15 mouse cellular contexts compared by ENCODE assay signal in the genomic region with DNA sequence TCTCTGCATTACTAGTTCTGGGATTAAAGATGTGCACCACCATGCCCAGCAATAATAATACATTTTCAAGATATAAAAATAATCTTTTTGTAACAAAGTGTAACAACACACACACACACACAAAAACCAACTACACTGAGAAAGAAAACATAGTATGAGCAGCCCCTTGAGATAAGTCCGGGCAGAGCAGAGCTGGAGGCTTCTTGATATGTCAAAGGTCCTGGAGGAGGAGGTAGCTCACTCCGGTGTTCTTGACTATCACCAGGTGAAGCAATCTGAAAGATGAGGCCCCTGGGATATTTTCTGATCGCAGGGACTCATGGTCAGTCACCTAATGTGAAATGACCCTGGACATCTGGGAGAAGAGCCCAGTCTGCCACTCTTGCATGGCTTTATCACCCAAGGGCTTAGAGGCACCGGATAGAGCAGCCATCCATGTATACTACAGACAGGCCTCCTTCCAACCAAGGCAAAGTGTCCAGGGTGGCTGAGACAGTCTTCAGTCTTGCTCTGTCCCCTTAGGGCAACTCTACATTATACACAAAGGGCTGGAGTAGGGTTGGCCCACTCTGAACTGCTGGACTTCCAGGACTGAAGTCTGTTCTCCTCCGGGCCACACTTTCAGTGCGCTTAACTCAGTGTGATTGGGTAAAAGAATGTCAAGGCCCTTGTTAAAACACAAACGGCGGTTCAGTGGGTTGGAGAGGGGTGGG. TPM values are rescaled to one million over a fixed set of nuclear protein-coding genes. Genes with fewer than 3 reads are reported as not detected.
DNase-seq lines count a peak whose midpoint lies in the region; ATAC-seq lines count a peak whose summit lies in the region.
"Had no signal": no experiment of that assay in that cellular context is flagged by ENCODE, and none has a peak within 500 bp of the region (broad histone marks: within the 10 kb centered on the region; RNA-seq: fewer than 3 reads in every experiment).

No protein-coding gene starts in this region.

- no peaks in the 10 kb centered on the region for H3K27me3 ChIP-seq in midbrain, embryonic 10.5 days (ENCODE audit: low read depth, poor library complexity, severe bottlenecking)
- H3K27me3 ChIP-seq in midbrain, embryonic 15.5 days (replicated peaks): no peaks in the 10 kb centered on the region
- H3K27me3 ChIP-seq in limb, embryonic 13.5 days: no peaks in the 10 kb centered on the region
- H3K27me3 ChIP-seq in stomach, embryonic 16.5 days (ENCODE audit: control insufficient read depth, insufficient read depth, low read length): no peaks in the 10 kb centered on the region
- H3K27me3 ChIP-seq: forebrain, embryonic 13.5 days had no signal

- no peaks in the 10 kb centered on the region for H3K9me3 ChIP-seq in midbrain, embryonic 10.5 days (replicated peaks)
- no peaks in the 10 kb centered on the region for H3K9me3 ChIP-seq in midbrain, embryonic 15.5 days
- H3K9me3 ChIP-seq in limb, embryonic 13.5 days: no peaks in the 10 kb centered on the region
- H3K9me3 ChIP-seq in stomach, embryonic 16.5 days (replicated peaks; ENCODE audit: control insufficient read depth, low read length): no peaks in the 10 kb centered on the region
- H3K9me3 ChIP-seq: forebrain, embryonic 13.5 days had no signal

- 0 out of 2 replicates have a peak overlapping the region, but pooled peaks have one; percentile 57 for H3K27ac ChIP-seq in midbrain, embryonic 10.5 days (replicated peaks)
- no peak overlapping the region for H3K27ac ChIP-seq in midbrain, embryonic 15.5 days
- H3K27ac ChIP-seq in limb, embryonic 13.5 days: peak overlapping the region; percentile 67
- peak overlapping the region; percentile 83 for H3K27ac ChIP-seq in stomach, embryonic 16.5 days (ENCODE audit: low read length)
- H3K27ac ChIP-seq: forebrain, embryonic 13.5 days had no signal

- H3K4me3 ChIP-seq in midbrain, embryonic 10.5 days: no peak overlapping the region
- no peak overlapping the region for H3K4me3 ChIP-seq in midbrain, embryonic 15.5 days
- H3K4me3 ChIP-seq in limb, embryonic 13.5 days: no peak overlapping the region
- no peak overlapping the region for H3K4me3 ChIP-seq in stomach, embryonic 16.5 days (replicated peaks; ENCODE audit: low read length)
- H3K4me3 ChIP-seq: forebrain, embryonic 13.5 days had no signal

- no peaks in the 10 kb centered on the region for H3K36me3 ChIP-seq in midbrain, embryonic 10.5 days
- no peaks in the 10 kb centered on the region for H3K36me3 ChIP-seq in midbrain, embryonic 15.5 days (replicated peaks)
- H3K36me3 ChIP-seq in limb, embryonic 13.5 days: no peaks in the 10 kb centered on the region
- no peaks in the 10 kb centered on the region for H3K36me3 ChIP-seq in stomach, embryonic 16.5 days (ENCODE audit: control insufficient read depth, insufficient read depth, low read length)

- H3K9ac ChIP-seq in midbrain, embryonic 15.5 days: no peak overlapping the region
- H3K9ac ChIP-seq in limb, embryonic 13.5 days: no peak overlapping the region
- H3K9ac ChIP-seq in stomach, embryonic 16.5 days (ENCODE audit: low read length): no peak overlapping the region
- H3K9ac ChIP-seq: forebrain, embryonic 13.5 days had no signal

- intact Hi-C loops in gastrocnemius, postnatal 14 days (cut with DNase I; ENCODE audit: low total_unique reads): no loop called here

- DNase-seq in adrenal gland, postnatal 10 days: peak; percentile 37
- DNase-seq in adrenal gland, postnatal 36 days: no peak
- DNase-seq in midbrain, embryonic 10.5 days (ENCODE audit: low spot score): no peak
- no peak for DNase-seq in gastrocnemius, postnatal 14 days
- DNase-seq: gastrocnemius, postnatal 10 days; kidney, adult 18-20 months; layer of hippocampus, postnatal 36 days had no signal

- 88% methylated on average over 8 of the region's 8 CpGs for WGBS in midbrain, embryonic 10.5 days
- WGBS in midbrain, embryonic 15.5 days: 92% methylated on average over 8 of the region's 8 CpGs
- 77% methylated on average over 8 of the region's 8 CpGs for WGBS in limb, embryonic 13.5 days
- 69% methylated on average over 8 of the region's 8 CpGs for WGBS in stomach, embryonic 16.5 days

- no peak overlapping the region for H3K4me2 ChIP-seq in midbrain, embryonic 15.5 days
- H3K4me2 ChIP-seq in limb, embryonic 13.5 days (replicated peaks): no peak overlapping the region
- H3K4me2 ChIP-seq in stomach, embryonic 16.5 days (ENCODE audit: low read depth, low read length): no peak overlapping the region
- H3K4me2 ChIP-seq: forebrain, embryonic 13.5 days had no signal

- ATAC-seq in midbrain, embryonic 15.5 days (replicated peaks): no peak
- ATAC-seq in limb, embryonic 13.5 days (ENCODE audit: low FRiP score, low read depth): no peak
- ATAC-seq in stomach, embryonic 16.5 days (ENCODE audit: insufficient read depth, low FRiP score): 0 out of 2 replicates have a peak, but pooled peaks have one; percentile 15
- ATAC-seq in inflammation-experienced regulatory T-cells, adult 6 months: no peak
- ATAC-seq: forebrain, embryonic 13.5 days had no signal

- peaks cover 9% of the 10 kb centered on the region for H3K4me1 ChIP-seq in midbrain, embryonic 10.5 days
- no peaks in the 10 kb centered on the region for H3K4me1 ChIP-seq in midbrain, embryonic 15.5 days
- H3K4me1 ChIP-seq in limb, embryonic 13.5 days: peaks cover 26% of the 10 kb centered on the region
- peaks cover 11% of the 10 kb centered on the region for H3K4me1 ChIP-seq in stomach, embryonic 16.5 days (ENCODE audit: control insufficient read depth, insufficient read depth, low read length)

RNA-seq across cellular contexts. Expression of a gene that starts 45.6 kb away (rescaled TPM):
- total RNA-seq in adrenal gland, postnatal 10 days (2021): 100 to 1,000 TPM; 804 to 831 TPM
- total RNA-seq in adrenal gland, postnatal 36 days (2021): 100 to 1,000 TPM; 546 to 552 TPM
- 2,732 and 2,904 TPM in 2 replicates for polyA plus RNA-seq in midbrain, embryonic 10.5 days (2016; fragmentation: Nextera tagmentation; extraction: Ambion mirVana)
- 1,373 and 1,532 TPM in 2 replicates for polyA plus RNA-seq in midbrain, embryonic 15.5 days (2015; fragmentation: Nextera tagmentation; extraction: Ambion mirVana)
- polyA plus RNA-seq in limb, embryonic 13.5 days (2015; fragmentation: Nextera tagmentation; extraction: Ambion mirVana): 2,828 and 3,051 TPM in 2 replicates
- 1,914 and 2,170 TPM in 2 replicates for polyA plus RNA-seq in stomach, embryonic 16.5 days (2015; fragmentation: Nextera tagmentation; extraction: Ambion mirVana)
- 100 to 1,000 TPM; 184 to 248 TPM for total RNA-seq in gastrocnemius, postnatal 14 days (2021)
- 1,000 to 10,000 TPM; 2,583 to 3,807 (median 2,925) TPM for polyA plus RNA-seq in inflammation-experienced regulatory T-cells, adult 6 months (2017; shearing (Covaris generic))

RNA-seq across cellular contexts. Expression of a gene that starts 54.8 kb away (rescaled TPM):
- not detected for total RNA-seq in adrenal gland, postnatal 10 days (2021)
- total RNA-seq in adrenal gland, postnatal 36 days (2021): not detected
- 0.07 and 0.11 TPM in 2 replicates for polyA plus RNA-seq in midbrain, embryonic 10.5 days (2016; fragmentation: Nextera tagmentation; extraction: Ambion mirVana)
- polyA plus RNA-seq in midbrain, embryonic 15.5 days (2015; fragmentation: Nextera tagmentation; extraction: Ambion mirVana): not detected in 2 replicates
- polyA plus RNA-seq in limb, embryonic 13.5 days (2015; fragmentation: Nextera tagmentation; extraction: Ambion mirVana): not detected in 2 replicates
- polyA plus RNA-seq in stomach, embryonic 16.5 days (2015; fragmentation: Nextera tagmentation; extraction: Ambion mirVana): not detected in 2 replicates
- total RNA-seq in gastrocnemius, postnatal 14 days (2021): not detected
- not detected for polyA plus RNA-seq in inflammation-experienced regulatory T-cells, adult 6 months (2017; shearing (Covaris generic))
- total RNA-seq: gastrocnemius, postnatal 10 days; layer of hippocampus, postnatal 36 days; MEL had no signal
- polyA plus RNA-seq: forebrain, embryonic 13.5 days; heart, postnatal 0 days; urinary bladder, adult 2 months had no signal

RNA-seq across cellular contexts. Expression of a gene that starts 54.9 kb away (rescaled TPM):
- not detected for total RNA-seq in adrenal gland, postnatal 10 days (2021)
- total RNA-seq in adrenal gland, postnatal 36 days (2021): not detected
- not detected in 2 replicates for polyA plus RNA-seq in midbrain, embryonic 10.5 days (2016; fragmentation: Nextera tagmentation; extraction: Ambion mirVana)
- 0.61 TPM in 1 of 2 replicates, not detected in the other for polyA plus RNA-seq in midbrain, embryonic 15.5 days (2015; fragmentation: Nextera tagmentation; extraction: Ambion mirVana)
- not detected in 2 replicates for polyA plus RNA-seq in limb, embryonic 13.5 days (2015; fragmentation: Nextera tagmentation; extraction: Ambion mirVana)
- polyA plus RNA-seq in stomach, embryonic 16.5 days (2015; fragmentation: Nextera tagmentation; extraction: Ambion mirVana): not detected in 2 replicates
- total RNA-seq in gastrocnemius, postnatal 14 days (2021): not detected
- polyA plus RNA-seq in inflammation-experienced regulatory T-cells, adult 6 months (2017; shearing (Covaris generic)): 1 to 10 TPM in 2 of 3 experiments, under 1 TPM in 1; 0.77 to 2.1 (median 1.5) TPM
- total RNA-seq: gastrocnemius, postnatal 10 days; layer of hippocampus, postnatal 36 days; MEL had no signal
- polyA plus RNA-seq: forebrain, embryonic 13.5 days; heart, postnatal 0 days had no signal
